Mouse (Mus musculus): ENCODE measurements around the gene Peg10.

DNA sequence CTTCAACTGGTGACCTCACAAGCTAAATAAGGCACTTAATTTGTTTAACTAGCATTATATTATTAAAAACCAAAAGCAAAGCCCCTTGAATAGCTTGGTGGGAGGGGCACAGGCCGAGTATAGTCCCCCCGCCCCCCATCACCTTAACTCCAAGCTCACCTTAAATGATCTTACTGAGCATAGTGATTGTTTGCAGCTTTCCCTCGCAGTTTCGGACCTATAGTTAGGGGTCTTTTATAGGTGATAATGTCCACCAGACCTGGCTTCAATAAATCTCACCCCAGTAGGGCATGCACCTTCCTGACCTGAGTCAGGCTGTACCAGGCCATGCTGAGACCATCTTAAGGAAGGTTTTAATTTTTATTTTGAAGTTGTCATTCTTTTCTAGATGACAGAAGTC lies 4.2 kb downstream of the Peg10 start:
- no peak for TF ChIP-seq MEF2A (IDR thresholded peaks at IDR 0.05; ENCODE audit: borderline replicate concordance, low read depth, low read length)
- TF ChIP-seq MYC (IDR thresholded peaks at IDR 0.05; ENCODE audit: low read depth, low read length) = no peak
- no peak for TF ChIP-seq IRF4 (IDR thresholded peaks at IDR 0.05; ENCODE audit: low read depth, low read length)
